Mouse (Mus musculus) liver, embryonic 12.5 days (tissue): ENCODE data around the gene Ankrd7. TPM values are rescaled to one million over a fixed set of nuclear protein-coding genes. Genes with fewer than 3 reads are reported as not detected.

Experiments
- ATAC-seq: fragments of 200-750 bp; cut with Nextera tagmentation; 2 replicates; pipeline ENCODE4 v1.8.0; 2017; ENCODE audit warnings: moderate number of reproducible peaks, mild to moderate bottlenecking, moderate library complexity
- H3K27ac ChIP-seq: fragments of 300-500 bp; sonication (generic); 2 replicates; pipeline ENCODE4 v1.5.1; 2016; ENCODE audit warnings: mild to moderate bottlenecking
- H3K27me3 ChIP-seq: fragments of 300-500 bp; sonication (generic); replicated peaks from 2 replicates; pipeline ENCODE4 v1.6.1; 2016; ENCODE audit warnings: mild to moderate bottlenecking, moderate library complexity
- H3K36me3 ChIP-seq: fragments of 300-500 bp; sonication (generic); 2 replicates; pipeline ENCODE4 v1.6.1; 2016; ENCODE audit warnings: mild to moderate bottlenecking, moderate library complexity
- H3K4me1 ChIP-seq: fragments of 300-500 bp; sonication (generic); 2 replicates; pipeline ENCODE4 v1.6.1; 2016
- H3K4me2 ChIP-seq: fragments of 300-500 bp; sonication (generic); 2 replicates; pipeline ENCODE4 v1.6.1; 2016; ENCODE audit warnings: mild to moderate bottlenecking, moderate library complexity
- H3K4me3 ChIP-seq: fragments of 300-500 bp; sonication (generic); 2 replicates; pipeline ENCODE4 v1.5.1; 2016; ENCODE audit warnings: mild to moderate bottlenecking, moderate library complexity
- H3K9ac ChIP-seq: fragments of 300-500 bp; sonication (generic); 2 replicates; pipeline ENCODE4 v1.6.1; 2016; ENCODE audit warnings: mild to moderate bottlenecking, moderate library complexity
- H3K9me3 ChIP-seq: fragments of 300-500 bp; sonication (generic); replicated peaks from 2 replicates; pipeline ENCODE4 v1.6.1; 2016; ENCODE audit warnings: mild to moderate bottlenecking, moderate library complexity
- WGBS: fragments of 180-500 bp; shearing (Covaris S2); methylation state at CpG from one replicate; pipeline ENCODE4 v1.1.7; 2016; ENCODE audit not compliant: insufficient replicate concordance; 5-methylcytosine and 5-hydroxymethylcytosine counted together
- polyA plus RNA-seq: library from polyadenylated mRNA; unstranded; fragments of >200 nt; fragmentation: Nextera tagmentation; extraction: Ambion mirVana; gene quantifications from 2 replicates; pipeline ENCODE4 v1.2.1, GENCODE M21; 2016

Ankrd7 gene
- polyA plus RNA-seq, 1 experiment from 2014 or later: 0.17 TPM

GRCm38 (mm10) chr6:18894142-18894541 lies 28.0 kb downstream of the Ankrd7 start:
- Histone ChIP-seq H3K9ac (no peak overlapping the region), H3K36me3 (no peaks in the 10 kb centered on the region), H3K27me3 (no peaks in the 10 kb centered on the region), H3K27ac (no peak overlapping the region), H3K4me2 (no peak overlapping the region), H3K9me3 (no peaks in the 10 kb centered on the region), H3K4me3 (no peak overlapping the region), H3K4me1 (no peaks in the 10 kb centered on the region)
- no peak for ATAC-seq

- no peak overlapping the region for H3K9ac ChIP-seq
- H3K4me1 ChIP-seq: no peaks in the 10 kb centered on the region
- H3K27ac ChIP-seq: no peak overlapping the region
- WGBS: 64% methylated on average over 2 of the region's 2 CpGs
- H3K27me3 ChIP-seq: no peaks in the 10 kb centered on the region
- no peak overlapping the region for H3K4me2 ChIP-seq
- no peak overlapping the region for H3K4me3 ChIP-seq
- H3K36me3 ChIP-seq: no peaks in the 10 kb centered on the region
- no peak for ATAC-seq
- no peaks in the 10 kb centered on the region for H3K9me3 ChIP-seq
Measured at GRCm38 (mm10) chr6:18907173-18907572, 41.1 kb downstream of the Ankrd7 start.

GRCm38 (mm10) chr6:18913179-18913578 lies 47.1 kb downstream of the Ankrd7 start:
- 48% methylated on average over 4 of the region's 4 CpGs for WGBS
- Histone ChIP-seq H3K4me3 (no peak overlapping the region), H3K4me1 (no peaks in the 10 kb centered on the region), H3K9me3 (no peaks in the 10 kb centered on the region), H3K9ac (no peak overlapping the region), H3K27ac (no peak overlapping the region), H3K36me3 (no peaks in the 10 kb centered on the region), H3K4me2 (no peak overlapping the region), H3K27me3 (no peaks in the 10 kb centered on the region)
- ATAC-seq: no peak

DNA sequence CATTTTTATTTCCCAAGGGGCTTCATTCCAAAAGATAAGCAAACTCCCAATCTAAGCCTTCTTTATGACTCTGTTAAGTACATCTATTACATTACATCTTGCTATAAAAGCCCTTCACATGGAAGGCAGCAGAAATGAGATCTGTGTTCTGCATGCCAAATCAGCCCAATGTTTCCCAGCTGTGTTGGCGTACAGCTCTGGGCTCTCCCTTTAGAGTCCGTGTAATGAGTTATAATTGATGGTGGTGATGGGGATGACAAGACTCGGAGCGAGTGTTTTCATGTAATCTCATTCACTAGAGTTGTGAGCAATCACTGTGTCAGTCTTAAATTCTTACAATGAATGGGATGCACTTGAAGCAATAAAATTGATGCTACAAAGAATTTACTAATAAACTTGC lies 49.9 kb downstream of the Ankrd7 start:
- WGBS: 73% methylated on average over 4 of the region's 4 CpGs
- Histone ChIP-seq H3K27me3 (no peaks in the 10 kb centered on the region), H3K9ac (no peak overlapping the region), H3K36me3 (no peaks in the 10 kb centered on the region), H3K4me2 (no peak overlapping the region), H3K4me3 (no peak overlapping the region), H3K27ac (no peak overlapping the region), H3K9me3 (no peaks in the 10 kb centered on the region), H3K4me1 (no peaks in the 10 kb centered on the region)
- no peak for ATAC-seq

- 60% methylated on average over 4 of the region's 4 CpGs for WGBS
Measured at GRCm38 (mm10) chr6:18916471-18916870, 50.4 kb downstream of the Ankrd7 start.

More at GRCm38 (mm10) chr6:18916471-18916870, 50.4 kb downstream of the Ankrd7 start:
- no peaks in the 10 kb centered on the region for H3K36me3 ChIP-seq
- no peaks in the 10 kb centered on the region for H3K27me3 ChIP-seq
- ATAC-seq: no peak
- no peaks in the 10 kb centered on the region for H3K4me1 ChIP-seq
- H3K4me3 ChIP-seq: no peak overlapping the region
- no peaks in the 10 kb centered on the region for H3K9me3 ChIP-seq
- H3K27ac ChIP-seq: no peak overlapping the region
- H3K4me2 ChIP-seq: no peak overlapping the region
- no peak overlapping the region for H3K9ac ChIP-seq

Other genes with a start within 250 kb of the Ankrd7 start
- 110 and 117 TPM in 2 replicates for gene Lsm8, start 17.7 kb upstream of the Ankrd7 start, polyA plus RNA-seq